Mouse (Mus musculus) lung, postnatal 25 days (tissue): Measurements from ENCODE around the gene Higd1c.
"Not testable (repeated sequence)": the region's sequence is repeated elsewhere in the genome, so short reads cannot be mapped to it uniquely, and the experiment has no call there.

ENCODE experiments used
- DNase-seq: peaks from one replicate; pipeline ENCODE4 v3.0.0; 2022; ENCODE audit warnings: low spot score

The Higd1c gene

GRCm38 (mm10) chr15:100355876-100356275, 8.5 kb upstream of the Higd1c start:
- DNase-seq = no peak

GRCm38 (mm10) chr15:100365967-100366366, 1.6 kb downstream of the Higd1c start:
- not testable (repeated sequence) for DNase-seq

GRCm38 (mm10) chr15:100367119-100367518, 2.8 kb downstream of the Higd1c start:
- no peak for DNase-seq

- peak; percentile 74 for DNase-seq
Measured at GRCm38 (mm10) chr15:100375066-100375465, 10.7 kb downstream of the Higd1c start.

- DNase-seq = not testable (repeated sequence)
Measured at GRCm38 (mm10) chr15:100377847-100378505, 13.6 kb downstream of the Higd1c start.

- DNase-seq = no peak
Measured at GRCm38 (mm10) chr15:100379658-100380057, 15.3 kb downstream of the Higd1c start.

- DNase-seq = no peak
Measured at GRCm38 (mm10) chr15:100380104-100380503, 15.8 kb downstream of the Higd1c start.

- DNase-seq = no peak
Measured at GRCm38 (mm10) chr15:100385705-100386104, 21.4 kb downstream of the Higd1c start.

- DNase-seq = peak; percentile 44
Measured at GRCm38 (mm10) chr15:100387544-100388223, 23.3 kb downstream of the Higd1c start.

GRCm38 (mm10) chr15:100388224-100388835, 24.0 kb downstream of the Higd1c start:
- DNase-seq = no peak

GRCm38 (mm10) chr15:100388886-100389285, 24.5 kb downstream of the Higd1c start:
- no peak for DNase-seq

- no peak for DNase-seq
Measured at GRCm38 (mm10) chr15:100391066-100391465, 26.7 kb downstream of the Higd1c start.

GRCm38 (mm10) chr15:100391599-100391998, 27.3 kb downstream of the Higd1c start:
- no peak for DNase-seq

- no peak for DNase-seq
Measured at GRCm38 (mm10) chr15:100393016-100393415, 28.7 kb downstream of the Higd1c start.

- no peak for DNase-seq
Measured at GRCm38 (mm10) chr15:100395561-100395960, 31.2 kb downstream of the Higd1c start.

- DNase-seq = no peak
Measured at GRCm38 (mm10) chr15:100400592-100401250, 36.4 kb downstream of the Higd1c start.

GRCm38 (mm10) chr15:100401811-100402210, 37.5 kb downstream of the Higd1c start:
- no peak for DNase-seq

GRCm38 (mm10) chr15:100402347-100402746, 38.0 kb downstream of the Higd1c start:
- DNase-seq = no peak

- no peak for DNase-seq
Measured at GRCm38 (mm10) chr15:100402798-100403197, 38.5 kb downstream of the Higd1c start.

GRCm38 (mm10) chr15:100403318-100404000, 39.1 kb downstream of the Higd1c start:
- DNase-seq = peak; percentile 52

- no peak for DNase-seq
Measured at GRCm38 (mm10) chr15:100406088-100406487, 41.7 kb downstream of the Higd1c start.
